Mouse (Mus musculus): ENCODE results near the gene Cyp4v3. TPM values are rescaled to one million over a fixed set of nuclear protein-coding genes. Genes with fewer than 3 reads are reported as not detected.

Gene Cyp4v3
- total and polyA plus RNA-seq, 3 experiments, result 2.2 to 2.8 (median 2.8) TPM

DNA sequence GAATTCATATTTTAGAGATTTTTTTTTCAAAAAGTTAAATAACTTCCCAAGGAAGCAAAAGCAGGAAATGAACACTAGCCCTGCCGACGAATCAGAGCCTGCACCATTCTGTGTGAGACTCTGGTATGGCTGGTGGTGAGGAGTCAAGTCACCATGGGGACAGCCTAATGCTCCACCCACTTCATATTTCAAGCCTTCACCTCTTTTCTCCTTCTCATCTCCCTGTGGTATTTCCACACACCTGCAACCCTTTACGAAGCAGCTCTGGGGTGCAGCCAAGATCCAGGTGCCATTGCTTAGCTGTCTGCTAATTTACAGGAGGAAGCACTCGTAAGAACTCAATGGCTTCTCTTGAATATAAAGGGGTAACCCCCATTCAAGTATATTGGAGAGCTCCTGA lies 22.0 kb downstream of the Cyp4v3 start:
- Histone ChIP-seq H3K27me3 (replicated peaks) (no peaks in the 10 kb centered on the region), H3K36me3 (replicated peaks in 1 of 2; ENCODE audit: control insufficient read depth in 1 of 2, insufficient read depth in 1 of 2, low read length in 1 of 2) (peaks cover 5 to 14% of the 10 kb centered on the region in 2 experiments), H3K4me1 (ENCODE audit: control insufficient read depth in 1 of 2, insufficient read depth in 2 of 2) (no peaks in the 10 kb centered on the region), H3K4me2 (ENCODE audit: insufficient read depth, low read depth, poor library complexity, severe bottlenecking) (no peak overlapping the region), H3K9me3 (replicated peaks; ENCODE audit: low read length) (peaks cover 2% of the 10 kb centered on the region), H3K4me3 (replicated peaks in 1 of 3; ENCODE audit: low read depth in 2 of 3, low read length in 2 of 3, poor library complexity in 1 of 3) (no peak overlapping the region), H3K79me2 (replicated peaks; ENCODE audit: control insufficient read depth, extremely low read depth, insufficient read depth, poor library complexity, severe bottlenecking) (no peaks in the 10 kb centered on the region), H3K9ac (ENCODE audit: insufficient read depth, low read depth) (no peak overlapping the region), H3K27ac (ENCODE audit: insufficient read depth, low read depth) (no peak overlapping the region)
- no peak for DNase-seq (ENCODE audit: extremely low read depth)
- dilution Hi-C loops (cut with MboI; ENCODE audit: extremely low pct_ligation_motif_present, extremely low pct_unique_long_range_greater_than_20kb, low sequenced_read_pairs) (no loop called here), in situ Hi-C loops (cut with MboI; ENCODE audit: low pct_ligation_motif_present, low pct_unique_long_range_greater_than_20kb, low sequenced_read_pairs) (no loop called here)
- TF ChIP-seq E2F4 (IDR thresholded peaks at IDR 0.05; ENCODE audit: insufficient replicate concordance, low read depth, low read length) (no peak), NELFE (IDR thresholded peaks at IDR 0.05; ENCODE audit: low read depth, low read length) (no peak), POLR2AphosphoS2 (IDR thresholded peaks at IDR 0.05; ENCODE audit: low read depth, low read length) (no peak), RAD21 (IDR thresholded peaks at IDR 0.05; ENCODE audit: low read depth, low read length) (no peak), TCF12 (IDR thresholded peaks at IDR 0.05; ENCODE audit: low read depth, low read length) (no peak), GABPA (IDR thresholded peaks at IDR 0.05; ENCODE audit: insufficient replicate concordance, low read depth, low read length) (no peak), USF1 (IDR thresholded peaks at IDR 0.05; ENCODE audit: low read depth, low read length) (no peak), JUND (conservative IDR thresholded peaks at IDR 0.05; ENCODE audit: low read depth, low read length) (no peak), RCOR1 (conservative IDR thresholded peaks at IDR 0.05; ENCODE audit: low read depth, low read length) (no peak), SIN3A (IDR thresholded peaks at IDR 0.05; ENCODE audit: low read length) (no peak), KAT2A (IDR thresholded peaks at IDR 0.05; ENCODE audit: insufficient replicate concordance, low read length) (no peak)

DNA sequence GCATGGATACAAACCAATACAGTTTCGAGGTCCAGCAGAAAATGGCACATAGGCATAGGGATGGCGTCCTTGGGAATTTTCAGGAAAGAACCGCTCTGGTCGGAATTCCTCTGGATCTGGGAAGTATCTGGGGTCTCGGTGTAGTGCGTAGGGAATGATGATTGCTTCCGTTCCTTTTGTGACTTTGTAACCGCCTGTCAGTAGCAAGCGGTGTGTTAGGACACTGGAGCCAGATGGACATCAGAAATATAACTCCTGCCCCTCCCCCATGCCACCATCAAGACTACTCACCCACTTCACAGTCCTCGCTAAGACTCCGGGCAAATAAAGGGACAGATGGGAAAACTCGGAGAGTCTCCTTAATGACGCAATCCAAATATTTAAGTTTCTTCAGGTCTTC lies 24.6 kb downstream of the Cyp4v3 start, which contains the start of gene Gm45753:
Gene Gm45753 (minus strand): TSS at position 101 of the 400 bp plus-strand sequence.
- Histone ChIP-seq H3K4me2 (ENCODE audit: insufficient read depth, low read depth, poor library complexity, severe bottlenecking) (no peak within 1 kb of the TSS), H3K27ac (ENCODE audit: insufficient read depth, low read depth) (no peak within 1 kb of the TSS), H3K79me2 (replicated peaks; ENCODE audit: control insufficient read depth, extremely low read depth, insufficient read depth, poor library complexity, severe bottlenecking) (no peaks in the 10 kb centered on the region), H3K4me1 (ENCODE audit: control insufficient read depth in 1 of 2, insufficient read depth in 2 of 2) (no peaks in the 10 kb centered on the region), H3K4me3 (replicated peaks in 1 of 3; ENCODE audit: low read depth in 2 of 3, low read length in 2 of 3, poor library complexity in 1 of 3) (no peak within 1 kb of the TSS), H3K9ac (ENCODE audit: insufficient read depth, low read depth) (no peak within 1 kb of the TSS), H3K36me3 (replicated peaks in 1 of 2; ENCODE audit: control insufficient read depth in 1 of 2, insufficient read depth in 1 of 2, low read length in 1 of 2) (peaks cover 5 to 14% of the 10 kb centered on the region in 2 experiments), H3K27me3 (replicated peaks) (no peaks in the 10 kb centered on the region), H3K9me3 (replicated peaks; ENCODE audit: low read length) (peaks cover 2% of the 10 kb centered on the region)
- dilution Hi-C loops (cut with MboI; ENCODE audit: extremely low pct_ligation_motif_present, extremely low pct_unique_long_range_greater_than_20kb, low sequenced_read_pairs) (no loop called here), in situ Hi-C loops (cut with MboI; ENCODE audit: low pct_ligation_motif_present, low pct_unique_long_range_greater_than_20kb, low sequenced_read_pairs) (no loop called here)
- no peak for DNase-seq (ENCODE audit: extremely low read depth)
- TF ChIP-seq GABPA (IDR thresholded peaks at IDR 0.05; ENCODE audit: insufficient replicate concordance, low read depth, low read length), result no peak
- no peak for TF ChIP-seq MAX (IDR thresholded peaks at IDR 0.05; ENCODE audit: low read length)
- TF ChIP-seq POLR2AphosphoS2 (IDR thresholded peaks at IDR 0.05; ENCODE audit: low read depth, low read length), result no peak
- no peak for TF ChIP-seq TCF12 (IDR thresholded peaks at IDR 0.05; ENCODE audit: low read depth, low read length)
- TF ChIP-seq NELFE (IDR thresholded peaks at IDR 0.05; ENCODE audit: low read depth, low read length), result no peak
- no peak for TF ChIP-seq MXI1 (IDR thresholded peaks at IDR 0.05; ENCODE audit: low read depth, low read length)
- TF ChIP-seq RCOR1 (conservative IDR thresholded peaks at IDR 0.05; ENCODE audit: low read depth, low read length), result no peak
- TF ChIP-seq CHD1 (IDR thresholded peaks at IDR 0.05; ENCODE audit: low read depth, low read length), result no peak
